Mouse (Mus musculus) urinary bladder, postnatal 25 days (tissue): ENCODE results near the gene Nlrp1b.

Experiments used
- DNase-seq: peaks from one replicate; pipeline ENCODE4 v3.0.0; 2022; ENCODE audit warnings: low spot score

The Nlrp1b gene

DNA sequence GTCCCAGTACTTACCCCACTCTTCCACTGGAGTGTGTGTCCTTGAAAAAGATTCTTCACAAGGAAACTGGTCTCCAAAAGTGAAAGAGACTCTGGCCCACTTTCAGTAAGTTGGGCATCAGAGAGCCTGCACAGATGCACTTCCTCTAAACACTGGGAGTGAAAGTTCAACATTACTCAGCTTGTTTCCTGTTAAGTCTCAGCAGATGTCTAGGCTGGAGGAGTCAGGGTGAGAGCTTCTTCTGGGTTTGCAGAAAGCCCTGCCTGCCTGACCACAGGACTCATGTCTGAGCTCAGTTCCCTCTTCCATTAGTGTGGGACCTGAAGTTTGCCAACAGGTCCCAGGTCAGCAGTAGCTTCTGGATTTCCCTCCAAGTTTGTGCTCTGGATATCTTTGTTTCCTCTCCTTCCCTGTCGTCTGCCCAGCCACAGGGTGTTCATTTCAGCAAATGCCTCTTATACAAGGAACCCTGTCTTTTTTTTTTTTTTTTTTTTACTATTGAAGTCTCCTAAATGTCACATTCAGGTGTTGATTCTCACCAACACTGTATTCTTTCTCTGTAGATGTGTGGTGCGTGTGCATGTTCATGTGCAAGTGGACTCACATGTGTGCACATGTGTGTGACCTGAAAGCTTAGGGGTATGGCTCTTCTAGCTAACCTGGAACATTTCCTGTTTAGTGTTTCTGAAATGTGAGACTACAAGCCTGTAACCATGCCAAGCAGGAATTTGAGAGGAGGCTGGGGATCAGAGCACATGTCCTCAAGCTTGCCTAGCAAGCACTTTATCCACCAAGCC, at the start of gene Nlrp1b:
Nlrp1b (minus strand) TSS at position 50 of the 797 bp plus-strand sequence.
- DNase-seq, result no peak

DNA sequence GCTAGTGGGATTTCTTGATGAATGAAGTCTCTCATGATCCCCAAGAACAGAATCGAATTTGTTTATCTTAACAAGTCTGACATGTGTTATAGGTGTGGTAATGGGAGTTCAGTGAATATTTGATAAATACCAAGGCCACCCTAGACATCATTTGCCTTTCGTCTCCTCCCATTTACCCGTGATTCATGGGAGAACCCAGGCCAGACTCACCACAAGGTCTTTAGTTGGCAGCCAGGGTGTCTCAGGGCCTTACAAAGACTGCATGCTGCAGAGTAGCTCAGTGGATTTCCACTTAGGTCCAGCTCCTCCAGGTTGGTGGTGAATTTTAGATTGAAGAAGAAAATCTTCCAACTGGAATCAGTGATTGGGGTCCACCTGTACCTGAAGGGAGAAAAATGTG, 30.5 kb upstream of the Nlrp1b start:
- no peak for DNase-seq

DNA sequence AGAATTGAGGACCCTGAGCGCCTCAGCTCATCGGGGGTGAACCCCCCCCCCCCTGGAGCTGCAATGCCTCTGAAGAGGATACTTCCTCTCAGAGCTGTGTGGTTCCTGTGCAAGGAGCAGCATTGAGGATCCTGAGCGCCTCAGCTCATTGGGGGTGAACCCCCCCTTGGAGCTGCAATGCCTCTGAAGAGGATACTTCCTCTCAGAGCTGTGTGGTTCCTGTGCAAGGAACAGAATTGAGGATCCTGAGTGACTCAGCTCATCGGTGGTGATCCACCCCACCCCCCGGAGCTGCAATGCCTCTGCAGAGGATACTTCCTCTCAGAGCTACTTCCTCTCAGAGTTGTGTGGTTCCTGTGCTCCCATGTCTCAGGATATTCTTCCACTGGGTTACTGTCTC, 20.8 kb upstream of the Nlrp1b start:
- DNase-seq, result no peak

DNA sequence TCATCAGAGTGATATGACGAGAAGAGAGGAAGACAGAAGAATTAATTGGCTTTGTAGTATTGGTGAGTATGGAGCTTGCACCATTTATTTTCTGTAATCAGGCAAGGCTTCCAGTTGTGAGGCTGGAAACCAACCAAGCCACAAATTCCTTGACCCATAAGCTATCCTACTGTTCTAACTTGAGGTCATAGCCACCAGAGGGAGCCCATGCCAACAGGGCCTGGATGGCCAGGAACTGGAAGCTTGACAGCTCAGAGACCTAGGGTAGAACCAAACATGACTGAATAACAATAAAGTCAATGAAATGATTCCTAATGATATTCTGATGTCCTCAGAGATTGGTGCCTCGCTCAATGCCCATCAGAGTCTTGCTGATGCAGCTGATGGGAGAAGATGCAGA, 5.9 kb downstream of the Nlrp1b start:
- DNase-seq, result no peak

DNA sequence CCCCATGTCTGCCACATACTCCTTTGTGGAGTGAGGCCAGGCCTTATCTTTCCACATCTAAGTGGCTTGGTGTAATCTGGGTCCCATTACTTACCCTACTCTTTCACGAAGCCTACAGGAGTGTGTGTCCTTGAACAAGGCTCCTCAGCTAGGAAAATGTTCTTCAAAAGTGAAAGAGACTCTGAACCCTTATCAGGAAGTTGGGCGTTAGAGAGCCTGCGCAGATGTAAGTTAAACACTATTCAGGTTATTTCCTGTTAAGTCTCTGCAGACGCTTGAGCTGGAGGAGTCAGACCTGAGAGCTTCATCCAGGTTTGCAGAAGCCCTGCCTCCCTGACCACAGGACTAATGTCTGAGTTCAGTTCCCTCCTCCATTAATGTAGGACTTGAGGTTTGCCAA, 27.8 kb downstream of the Nlrp1b start:
- DNase-seq, result no peak

DNA sequence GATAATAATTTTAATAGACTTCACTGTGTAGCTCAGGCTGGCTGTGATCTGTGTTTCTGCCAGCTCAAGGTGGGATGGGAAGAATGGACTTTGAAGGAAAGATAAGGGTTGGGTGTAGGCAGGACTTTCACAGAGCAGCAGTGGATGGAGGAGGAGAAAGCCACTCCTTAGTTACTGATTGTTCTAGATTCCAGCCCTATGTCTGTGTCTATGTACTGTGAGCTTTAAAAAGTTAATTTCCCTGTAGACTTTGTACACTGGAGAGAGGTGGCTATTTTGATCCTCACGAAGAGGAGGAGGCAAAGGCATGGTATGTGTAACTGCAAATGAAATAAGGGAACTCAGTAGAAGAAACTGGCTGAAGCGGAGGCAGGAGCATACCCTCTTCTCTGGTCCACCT, 31.2 kb downstream of the Nlrp1b start:
- no peak for DNase-seq

DNA sequence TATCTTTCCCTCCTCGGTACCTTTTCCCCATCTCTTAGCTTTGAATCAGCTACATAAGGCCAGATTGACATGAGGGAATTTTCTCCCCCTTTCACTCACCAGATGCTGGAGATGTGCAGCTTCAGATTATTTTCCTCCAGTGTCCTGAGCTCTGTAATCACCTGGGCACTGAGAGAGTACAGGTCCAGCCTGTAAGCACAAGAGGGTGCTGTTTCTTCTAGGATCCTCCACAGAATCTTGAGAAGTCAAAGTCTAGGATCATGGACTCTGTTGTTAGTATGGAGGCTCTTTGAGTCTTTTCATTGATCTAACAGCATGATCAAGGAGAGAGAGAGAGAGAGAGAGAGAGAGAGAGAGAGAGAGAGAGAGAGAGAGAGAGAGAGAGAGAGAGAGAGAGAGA, 60.9 kb downstream of the Nlrp1b start:
- DNase-seq, result no peak

DNA sequence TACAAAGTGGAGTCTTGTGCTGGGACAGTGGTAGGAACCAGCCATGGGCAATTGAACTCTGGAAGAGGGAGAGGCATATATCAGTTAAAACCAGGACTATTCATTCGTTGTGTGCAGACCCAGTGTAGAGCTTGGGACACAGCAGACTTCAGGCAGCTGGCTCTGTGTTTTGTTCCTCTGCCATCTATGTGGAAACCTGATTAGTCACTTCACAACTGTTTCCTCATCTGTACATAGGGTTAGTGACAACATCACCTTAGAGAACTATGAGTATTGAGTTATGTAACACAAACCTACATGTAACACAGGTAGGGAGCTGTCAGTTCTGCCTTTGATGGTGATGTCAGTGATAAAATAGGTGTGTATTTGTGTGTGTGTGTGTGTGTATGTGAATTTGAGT, 66.4 kb downstream of the Nlrp1b start:
- no peak for DNase-seq

DNA sequence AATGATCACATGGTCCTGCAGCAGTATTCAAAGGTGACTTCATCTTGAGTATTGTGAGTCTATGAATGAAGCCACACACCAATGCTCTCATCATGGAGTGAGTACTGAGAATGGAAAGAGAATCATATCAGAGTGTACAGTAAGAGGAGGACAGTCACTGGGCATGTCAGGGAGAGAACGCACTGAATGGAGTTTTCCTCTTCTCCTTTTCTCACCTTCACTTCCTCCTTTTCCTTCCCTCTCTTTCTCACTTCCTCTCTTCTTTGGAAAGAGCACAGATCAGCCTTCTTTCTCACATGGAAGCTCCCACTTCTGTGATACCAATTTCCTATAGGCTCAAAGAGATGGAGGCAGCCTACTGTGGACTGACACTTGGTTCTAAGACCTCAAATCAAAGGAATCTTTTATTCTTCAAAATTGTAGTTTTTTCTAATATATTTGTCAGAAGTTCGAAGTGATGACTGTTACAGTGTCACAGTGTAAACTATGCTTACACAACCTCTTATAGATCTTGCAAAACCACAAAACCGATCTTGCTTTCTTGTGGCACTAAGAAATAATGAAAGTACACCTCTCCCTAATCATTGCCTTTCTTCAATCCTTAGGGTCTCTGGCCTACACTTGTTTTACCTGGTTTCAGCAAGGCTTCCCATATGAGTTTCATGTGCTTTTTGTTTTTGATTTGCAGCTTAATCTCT, 70.9 kb downstream of the Nlrp1b start:
- DNase-seq, result no peak

DNA sequence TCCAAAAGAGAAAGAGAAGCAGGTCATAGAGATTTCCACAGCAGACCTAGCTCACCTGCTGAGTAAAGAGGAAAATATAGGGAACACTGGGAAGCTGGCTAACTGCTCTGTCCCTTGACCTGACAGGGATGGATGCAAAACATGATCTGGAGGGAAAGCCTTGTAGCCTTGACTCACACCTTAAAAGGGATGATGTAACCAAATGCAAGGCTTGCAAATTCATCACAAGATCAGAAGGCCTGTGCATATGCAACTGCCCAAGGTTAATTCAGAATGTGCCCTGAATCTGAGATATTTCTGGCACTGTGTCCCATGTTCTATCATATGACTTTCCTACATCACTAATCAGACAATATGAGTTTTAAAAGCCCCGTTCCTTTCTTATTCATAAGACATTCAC, 75.3 kb downstream of the Nlrp1b start:
- no peak for DNase-seq

DNA sequence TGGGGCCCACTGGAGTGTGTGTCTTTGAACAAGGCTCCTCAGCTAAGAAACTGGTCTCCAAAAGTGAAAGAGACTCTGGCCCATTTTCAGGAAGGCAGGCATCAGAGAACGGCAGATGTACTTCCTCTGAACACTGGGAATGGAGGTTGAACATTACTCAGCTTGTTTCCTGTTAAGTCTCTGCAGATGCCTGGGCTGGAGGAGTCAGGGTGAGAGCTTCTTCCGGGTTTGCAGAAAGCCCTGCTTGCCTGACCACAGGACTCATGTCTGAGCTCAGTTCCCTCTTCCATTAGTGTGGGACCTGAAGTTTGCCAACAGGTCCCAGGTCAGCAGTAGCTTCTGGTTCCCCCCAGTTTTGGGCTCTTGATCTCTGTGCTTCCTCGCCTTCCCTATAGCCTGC, 85.9 kb downstream of the Nlrp1b start, which contains the start of gene Nlrp1a:
Nlrp1a (minus strand) TSS at position 44 of the 400 bp plus-strand sequence.
- no peak for DNase-seq

DNA sequence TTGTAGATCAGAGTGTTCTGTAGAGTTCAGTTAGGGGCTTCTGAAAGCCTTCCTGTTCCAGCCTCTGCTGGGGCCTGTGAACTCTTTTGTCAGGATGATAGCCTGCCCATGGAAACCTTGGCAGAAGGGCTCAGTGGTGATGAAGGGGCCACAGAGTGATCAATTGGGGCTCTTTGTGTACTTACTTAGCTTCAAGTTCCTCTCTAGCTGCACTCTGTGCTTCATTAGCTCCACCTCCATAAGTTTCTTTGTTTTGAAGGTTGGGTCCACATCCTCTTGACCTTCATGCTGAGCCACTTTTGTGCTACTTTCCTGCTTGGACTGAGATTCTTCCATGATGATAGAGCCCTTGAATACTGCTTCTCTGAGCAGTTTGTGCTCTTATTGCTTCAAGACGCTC, 88.5 kb downstream of the Nlrp1b start:
- DNase-seq, result no peak

DNA sequence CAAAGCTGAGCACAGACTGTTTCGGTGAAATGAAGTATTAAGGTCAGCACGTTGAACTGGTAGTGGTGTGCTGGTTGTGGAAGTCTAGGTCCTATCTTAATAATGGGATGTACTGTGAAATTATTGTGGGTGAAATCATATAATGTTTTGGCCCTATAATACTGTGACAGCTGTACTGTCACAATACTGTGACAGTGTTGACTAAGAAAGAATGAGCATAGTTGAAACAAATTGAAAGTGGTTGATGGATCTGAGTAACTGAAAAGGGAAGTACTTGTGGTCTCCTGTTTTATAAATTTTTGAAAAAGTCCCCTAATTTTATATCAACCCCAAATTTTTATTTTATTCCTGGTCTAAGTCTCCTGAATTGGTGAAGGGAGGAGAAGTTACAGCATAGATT, 123.4 kb downstream of the Nlrp1b start:
- no peak for DNase-seq

DNA sequence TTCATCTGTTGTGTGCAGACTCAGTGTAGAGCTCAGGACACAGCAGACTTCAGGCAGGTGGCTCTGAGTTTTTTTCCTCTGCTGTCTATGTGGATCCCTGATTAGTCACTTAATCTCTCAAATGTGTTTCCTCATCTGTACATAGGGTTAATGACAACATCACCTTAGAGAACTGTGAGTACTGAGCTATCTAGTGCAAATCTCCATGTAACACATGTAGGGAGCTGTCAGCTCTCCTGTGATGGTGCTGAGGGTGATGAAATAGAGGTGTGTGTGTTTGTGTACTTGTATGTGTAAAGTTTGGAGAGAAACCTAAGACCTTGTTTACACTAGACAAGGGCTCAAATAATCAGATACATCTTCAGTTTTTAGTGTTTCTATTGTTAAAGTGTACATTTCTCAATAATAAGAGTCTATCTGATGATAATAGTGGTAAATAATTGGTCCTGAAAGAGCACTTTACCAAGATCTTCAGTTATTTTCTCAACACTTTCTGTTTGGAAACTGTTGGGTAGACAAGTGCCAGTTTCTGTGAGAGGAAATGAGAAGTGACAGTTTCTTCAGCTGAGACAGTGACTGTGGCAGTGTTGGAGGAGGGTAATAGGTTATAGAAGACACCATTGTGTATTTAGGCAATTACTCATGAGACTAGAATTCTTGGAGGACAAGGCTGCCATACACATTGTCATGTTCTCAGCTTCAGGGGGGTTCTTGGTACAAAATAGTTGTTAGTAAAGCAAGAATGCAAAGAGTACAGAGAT, 124.1 kb downstream of the Nlrp1b start:
- DNase-seq, result no peak

DNA sequence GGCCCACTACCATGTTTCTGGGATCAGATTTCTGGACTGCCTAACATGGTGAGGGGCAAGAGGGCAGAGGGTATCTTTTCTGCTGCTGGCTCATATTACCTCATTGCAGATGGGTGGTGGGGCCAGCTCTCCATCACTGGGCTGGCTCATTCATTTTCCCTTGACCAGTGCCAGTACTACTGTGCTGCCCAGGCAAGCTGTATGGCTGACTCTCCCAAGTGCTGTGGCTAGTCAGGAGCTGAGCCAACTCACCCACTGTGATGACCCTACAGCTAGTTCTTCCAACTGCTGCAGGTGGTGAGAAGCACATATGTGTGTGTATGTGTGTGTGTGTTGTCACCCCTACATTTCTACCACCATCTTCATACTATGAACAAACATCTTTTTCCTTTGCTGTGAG, 126.6 kb downstream of the Nlrp1b start:
- DNase-seq, result no peak
